Mouse (Mus musculus): ENCODE results near the gene Fscn2. TPM values are rescaled to one million over a fixed set of nuclear protein-coding genes. Genes with fewer than 3 reads are reported as not detected.

The Fscn2 gene
- polyA plus RNA-seq (2017; shearing (Covaris generic)) = 0.68 TPM

DNA sequence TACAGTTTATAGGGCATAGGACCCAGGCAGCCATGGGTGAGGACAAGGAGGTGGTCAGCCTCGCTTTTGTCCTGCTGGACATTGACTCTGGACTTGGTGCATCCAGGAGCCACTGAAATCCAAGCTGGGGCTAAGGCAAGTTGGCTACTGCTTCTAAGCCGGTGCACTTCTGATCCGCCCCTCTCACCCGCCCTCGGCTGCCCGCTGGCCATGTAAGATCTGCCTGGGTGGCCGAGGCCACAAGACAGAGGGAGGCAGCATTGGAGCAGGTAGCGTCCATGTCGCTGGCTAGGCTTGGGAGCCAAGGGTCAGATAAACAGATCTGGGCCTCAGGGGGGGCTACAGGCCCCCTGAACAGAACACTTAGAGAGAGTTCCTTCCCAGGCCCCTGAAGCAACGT is at the start of gene Fscn2:
Fscn2 (plus strand) TSS at position 240 of the 400 bp plus-strand sequence.

DNA sequence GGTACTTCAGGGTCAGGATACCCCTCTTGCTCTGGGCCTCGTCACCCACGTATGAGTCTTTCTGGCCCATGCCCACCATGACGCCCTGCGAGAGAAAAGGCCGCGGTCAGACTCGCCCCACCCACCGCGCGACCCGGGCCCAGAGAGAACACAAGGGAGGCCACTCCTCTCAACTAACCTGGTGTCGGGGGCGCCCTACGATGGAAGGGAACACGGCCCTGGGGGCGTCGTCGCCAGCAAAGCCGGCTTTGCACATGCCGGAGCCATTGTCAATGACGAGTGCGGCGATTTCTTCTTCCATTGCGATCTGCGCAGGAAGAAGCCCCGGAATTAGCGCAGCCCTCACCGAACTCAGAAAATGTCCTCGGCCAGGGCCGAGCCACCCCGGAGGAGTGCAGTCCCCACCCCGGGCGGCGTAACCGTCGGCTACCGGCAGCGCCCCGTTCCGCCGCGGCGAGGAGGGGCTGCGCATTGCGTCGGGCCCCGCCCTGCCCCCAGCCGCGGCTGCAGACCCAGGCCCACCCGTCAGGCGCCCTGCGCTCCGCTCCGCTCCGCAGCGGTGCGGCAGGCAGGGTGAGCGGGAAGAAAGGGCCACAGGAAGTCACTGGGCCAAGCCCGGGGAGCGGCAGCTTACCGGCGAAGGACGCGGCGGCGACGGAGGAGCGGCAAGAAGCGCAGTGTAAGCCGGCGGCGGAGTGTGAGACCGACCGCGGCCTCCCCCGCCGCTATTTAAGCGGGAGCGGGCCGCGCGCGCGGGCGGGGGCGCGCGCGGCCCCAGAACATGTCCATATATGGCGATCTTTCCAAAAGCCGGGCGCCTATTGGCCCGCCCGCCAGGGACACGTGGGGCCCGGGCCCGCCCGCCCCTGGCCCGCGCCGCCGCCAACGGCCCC is 13.3 kb upstream of the Fscn2 start, which contains the start of gene Actg1:
Actg1 (minus strand) TSS at position 752 of the 893 bp plus-strand sequence.

DNA sequence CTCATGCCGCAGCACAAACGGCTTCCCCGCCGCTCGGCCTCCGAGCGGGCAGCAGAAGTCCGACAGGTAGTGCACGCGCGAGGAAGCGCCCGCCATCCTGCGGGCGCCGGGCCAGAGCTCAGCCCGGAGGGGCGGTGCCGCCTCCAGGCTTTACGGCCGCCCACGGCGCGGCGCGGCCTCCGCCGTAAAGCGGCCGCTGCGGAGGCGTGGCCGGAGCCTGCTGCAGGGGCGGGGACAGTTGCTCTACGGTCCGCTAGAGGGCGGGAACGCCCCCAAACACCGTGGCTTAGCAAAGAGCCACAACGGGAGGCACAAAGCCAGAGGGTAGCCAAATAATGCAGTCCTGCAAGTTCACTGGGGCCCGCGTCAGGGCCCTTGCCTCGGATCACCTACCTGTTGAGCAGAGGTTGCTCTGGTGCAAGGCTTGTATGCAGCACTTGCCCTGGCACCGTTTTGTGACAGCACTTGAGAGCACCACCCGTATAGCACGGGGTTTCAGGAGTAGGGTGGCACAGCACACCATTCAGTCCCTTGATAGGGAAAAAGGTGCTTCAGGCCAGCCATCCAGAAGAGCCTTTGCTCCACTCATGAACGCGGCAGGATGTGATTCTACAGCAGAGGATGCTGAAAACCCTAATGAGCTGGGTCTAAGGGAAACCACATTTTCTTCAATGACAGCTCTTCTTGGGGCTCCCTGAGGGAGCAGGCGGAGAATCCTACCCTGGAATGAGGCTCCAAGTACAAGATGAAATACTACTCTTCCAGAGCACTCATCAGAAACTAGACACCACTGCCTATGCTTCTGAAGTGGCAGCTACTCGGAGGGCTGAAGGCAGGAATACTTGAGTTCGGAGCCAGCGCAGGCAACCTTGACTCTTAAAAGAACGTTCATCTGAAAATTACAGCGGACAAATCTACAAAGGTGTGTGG is 17.5 kb downstream of the Fscn2 start, which contains the start of gene Faap100:
Faap100 (minus strand) TSS at position 154 of the 930 bp plus-strand sequence.

Other genes with a start within 250 kb of the Fscn2 start
- gene Slc38a10, start 210.2 kb upstream of the Fscn2 start, polyA plus RNA-seq (2017; shearing (Covaris generic)) = 106 TPM
- not detected for gene Bahcc1, start 128.6 kb upstream of the Fscn2 start, polyA plus RNA-seq (2017; shearing (Covaris generic))
- 2,226 TPM for gene Actg1, start 13.0 kb upstream of the Fscn2 start, polyA plus RNA-seq (2017; shearing (Covaris generic))
- gene Faap100, start 17.2 kb downstream of the Fscn2 start, polyA plus RNA-seq (2017; shearing (Covaris generic)) = 29.6 TPM
- gene Nploc4, start 76.2 kb downstream of the Fscn2 start, polyA plus RNA-seq (2017; shearing (Covaris generic)) = 54.4 TPM
- gene Tspan10, start 81.1 kb downstream of the Fscn2 start, polyA plus RNA-seq (2017; shearing (Covaris generic)) = not detected
- 0.35 TPM for gene Pde6g, start 92.0 kb downstream of the Fscn2 start, polyA plus RNA-seq (2017; shearing (Covaris generic))
- gene Oxld1, start 96.5 kb downstream of the Fscn2 start, polyA plus RNA-seq (2017; shearing (Covaris generic)) = 14.6 TPM
- 50.7 TPM for gene Ccdc137, start 96.6 kb downstream of the Fscn2 start, polyA plus RNA-seq (2017; shearing (Covaris generic))
- gene Arl16, start 106.1 kb downstream of the Fscn2 start, polyA plus RNA-seq (2017; shearing (Covaris generic)) = 36.3 TPM
- 70.7 TPM for gene Mrpl12, start 123.1 kb downstream of the Fscn2 start, polyA plus RNA-seq (2017; shearing (Covaris generic))
- 8.9 TPM for gene Slc25a10, start 130.3 kb downstream of the Fscn2 start, polyA plus RNA-seq (2017; shearing (Covaris generic))
- not detected for gene Gcgr, start 169.2 kb downstream of the Fscn2 start, polyA plus RNA-seq (2017; shearing (Covaris generic))
- 144 TPM for gene Mcrip1, start 188.2 kb downstream of the Fscn2 start, polyA plus RNA-seq (2017; shearing (Covaris generic))
- gene Ppp1r27, start 189.6 kb downstream of the Fscn2 start, polyA plus RNA-seq (2017; shearing (Covaris generic)) = not detected
- gene P4hb, start 211.7 kb downstream of the Fscn2 start, polyA plus RNA-seq (2017; shearing (Covaris generic)) = 244 TPM
- 800 TPM for gene Arhgdia, start 220.1 kb downstream of the Fscn2 start, polyA plus RNA-seq (2017; shearing (Covaris generic))
- 327 TPM for gene Alyref, start 236.8 kb downstream of the Fscn2 start, polyA plus RNA-seq (2017; shearing (Covaris generic))
- gene Anapc11, start 236.9 kb downstream of the Fscn2 start, polyA plus RNA-seq (2017; shearing (Covaris generic)) = 115 TPM
- 1.2 TPM for gene Npb, start 246.9 kb downstream of the Fscn2 start, polyA plus RNA-seq (2017; shearing (Covaris generic))

Measured in CD4-positive, CD25-positive, alpha-beta regulatory T cell (primary cell).